Mouse (Mus musculus) lung, embryonic 15.5 days (tissue): ENCODE results near the gene Mmaa. TPM values are rescaled to one million over a fixed set of nuclear protein-coding genes. Genes with fewer than 3 reads are reported as not detected.

Experiments
- ATAC-seq: fragments of 200-750 bp; cut with Nextera tagmentation; 2 replicates; pipeline ENCODE4 v1.8.0; 2017; ENCODE audit warnings: moderate number of reproducible peaks, borderline replicate concordance; ENCODE audit not compliant: low FRiP score, low TSS enrichment; ENCODE audit errors: extremely low read depth
- H3K27ac ChIP-seq: fragments of 300-500 bp; sonication (generic); 2 replicates; pipeline ENCODE4 v1.5.1; 2015; ENCODE audit warnings: moderate library complexity, mild to moderate bottlenecking, inconsistent platforms
- H3K27me3 ChIP-seq: fragments of 300-500 bp; sonication (generic); 2 replicates; pipeline ENCODE4 v1.6.1; 2015; ENCODE audit warnings: inconsistent platforms
- H3K36me3 ChIP-seq: fragments of 300-500 bp; sonication (generic); 2 replicates; pipeline ENCODE4 v1.6.1; 2015; ENCODE audit warnings: inconsistent platforms
- H3K4me1 ChIP-seq: fragments of 300-500 bp; sonication (generic); 2 replicates; pipeline ENCODE4 v1.6.1; 2015; ENCODE audit warnings: inconsistent platforms
- H3K4me2 ChIP-seq: fragments of 300-500 bp; sonication (generic); 2 replicates; pipeline ENCODE4 v1.6.1; 2015; ENCODE audit warnings: inconsistent platforms, mild to moderate bottlenecking, moderate library complexity
- H3K4me3 ChIP-seq: fragments of 300-500 bp; sonication (generic); 2 replicates; pipeline ENCODE4 v1.5.1; 2015; ENCODE audit warnings: mild to moderate bottlenecking, inconsistent platforms
- H3K9ac ChIP-seq: fragments of 300-500 bp; sonication (generic); 2 replicates; pipeline ENCODE4 v1.6.1; 2015; ENCODE audit warnings: inconsistent platforms
- H3K9me3 ChIP-seq: fragments of 300-500 bp; sonication (generic); 2 replicates; pipeline ENCODE4 v1.6.1; 2016; ENCODE audit warnings: inconsistent platforms
- WGBS: fragments of 180-500 bp; shearing (Covaris S2); methylation state at CpG from one replicate; pipeline ENCODE4 v1.1.7; 2015; 5-methylcytosine and 5-hydroxymethylcytosine counted together
- polyA plus RNA-seq: library from polyadenylated mRNA; unstranded; fragments of >200 nt; fragmentation: Nextera tagmentation; extraction: Ambion mirVana; gene quantifications from 2 replicates; pipeline ENCODE4 v1.2.1, GENCODE M21; 2015

The Mmaa gene
- polyA plus RNA-seq, 1 experiment from 2014 or later, result 10.9 TPM

GRCm38 (mm10) chr8:79286424-79286823, 8.3 kb downstream of the Mmaa start:
- H3K36me3 ChIP-seq, result no peaks in the 10 kb centered on the region
- no peak for ATAC-seq
- H3K4me3 ChIP-seq, result no peak overlapping the region
- H3K27ac ChIP-seq, result no peak overlapping the region
- WGBS, result 91% methylated on average over 3 of the region's 3 CpGs
- no peak overlapping the region for H3K4me2 ChIP-seq
- H3K9ac ChIP-seq, result no peak overlapping the region
- H3K4me1 ChIP-seq, result no peaks in the 10 kb centered on the region
- H3K27me3 ChIP-seq, result no peaks in the 10 kb centered on the region
- H3K9me3 ChIP-seq, result no peaks in the 10 kb centered on the region

GRCm38 (mm10) chr8:79284626-79285025, 10.1 kb downstream of the Mmaa start:
- no peaks in the 10 kb centered on the region for H3K27me3 ChIP-seq
- H3K27ac ChIP-seq, result no peak overlapping the region
- no peak overlapping the region for H3K4me3 ChIP-seq
- 98% methylated on average over 3 of the region's 3 CpGs for WGBS
- H3K4me1 ChIP-seq, result no peaks in the 10 kb centered on the region
- H3K9me3 ChIP-seq, result no peaks in the 10 kb centered on the region
- no peaks in the 10 kb centered on the region for H3K36me3 ChIP-seq
- H3K4me2 ChIP-seq, result no peak overlapping the region
- ATAC-seq, result no peak
- H3K9ac ChIP-seq, result no peak overlapping the region

GRCm38 (mm10) chr8:79281376-79281890, 13.3 kb downstream of the Mmaa start:
- Histone ChIP-seq H3K27me3 (no peaks in the 10 kb centered on the region), H3K27ac (no peak overlapping the region), H3K9me3 (no peaks in the 10 kb centered on the region), H3K4me2 (no peak overlapping the region), H3K4me1 (peaks cover 17% of the 10 kb centered on the region; the same call in 1 of the 2 replicates), H3K9ac (no peak overlapping the region), H3K36me3 (no peaks in the 10 kb centered on the region), H3K4me3 (no peak overlapping the region)
- 68% methylated on average over 6 of the region's 6 CpGs for WGBS
- no peak for ATAC-seq

GRCm38 (mm10) chr8:79277264-79277870, 17.4 kb downstream of the Mmaa start:
- Histone ChIP-seq H3K4me1 (peaks cover 19% of the 10 kb centered on the region; the same call in 1 of the 2 replicates), H3K4me3 (no peak overlapping the region), H3K4me2 (no peak overlapping the region), H3K27me3 (no peaks in the 10 kb centered on the region), H3K27ac (no peak overlapping the region), H3K9me3 (no peaks in the 10 kb centered on the region), H3K36me3 (peaks cover 2% of the 10 kb centered on the region; the same call in 1 of the 2 replicates), H3K9ac (no peak overlapping the region)
- ATAC-seq, result peak; percentile 92
- 27% methylated on average over 8 of the region's 8 CpGs for WGBS

GRCm38 (mm10) chr8:79274940-79275339, 19.8 kb downstream of the Mmaa start:
- no peak for ATAC-seq

GRCm38 (mm10) chr8:79273776-79274175, 21.0 kb downstream of the Mmaa start:
- Histone ChIP-seq H3K9me3 (no peaks in the 10 kb centered on the region), H3K36me3 (peaks cover 2% of the 10 kb centered on the region), H3K9ac (no peak overlapping the region), H3K4me1 (peaks cover 19% of the 10 kb centered on the region; the same call in 1 of the 2 replicates), H3K4me3 (no peak overlapping the region), H3K27me3 (no peaks in the 10 kb centered on the region), H3K27ac (no peak overlapping the region), H3K4me2 (no peak overlapping the region)
- ATAC-seq, result no peak
- WGBS, result 55% methylated on average over 6 of the region's 6 CpGs

More at GRCm38 (mm10) chr8:79274940-79275339, 19.8 kb downstream of the Mmaa start:
- no peaks in the 10 kb centered on the region for H3K27me3 ChIP-seq
- H3K4me2 ChIP-seq, result no peak overlapping the region
- no peak overlapping the region for H3K4me3 ChIP-seq
- H3K27ac ChIP-seq, result no peak overlapping the region
- WGBS, result 91% methylated on average over 10 of the region's 10 CpGs
- H3K36me3 ChIP-seq, result peaks cover 2% of the 10 kb centered on the region
- H3K9ac ChIP-seq, result no peak overlapping the region
- H3K4me1 ChIP-seq, result peaks cover 19% of the 10 kb centered on the region; the same call in 1 of the 2 replicates
- H3K9me3 ChIP-seq, result no peaks in the 10 kb centered on the region

- 85% methylated on average over 4 of the region's 4 CpGs for WGBS
- H3K27me3 ChIP-seq, result no peaks in the 10 kb centered on the region
- no peak overlapping the region for H3K4me2 ChIP-seq
- peaks cover 13% of the 10 kb centered on the region; the same call in 1 of the 2 replicates for H3K4me1 ChIP-seq
- ATAC-seq, result no peak
- no peak overlapping the region for H3K9ac ChIP-seq
- no peaks in the 10 kb centered on the region for H3K9me3 ChIP-seq
- no peak overlapping the region for H3K27ac ChIP-seq
- H3K4me3 ChIP-seq, result no peak overlapping the region
- H3K36me3 ChIP-seq, result peaks cover 2% of the 10 kb centered on the region
Observed at GRCm38 (mm10) chr8:79272676-79273075, 22.1 kb downstream of the Mmaa start.

- no peak overlapping the region for H3K9ac ChIP-seq
- H3K27me3 ChIP-seq, result no peaks in the 10 kb centered on the region
- H3K9me3 ChIP-seq, result no peaks in the 10 kb centered on the region
- no peak for ATAC-seq
- no peaks in the 10 kb centered on the region for H3K4me1 ChIP-seq
- peaks cover 2% of the 10 kb centered on the region for H3K36me3 ChIP-seq
- H3K4me2 ChIP-seq, result no peak overlapping the region
- no peak overlapping the region for H3K4me3 ChIP-seq
- 91% methylated on average over 7 of the region's 7 CpGs for WGBS
- H3K27ac ChIP-seq, result no peak overlapping the region
Observed at GRCm38 (mm10) chr8:79268921-79269320, 25.8 kb downstream of the Mmaa start.

GRCm38 (mm10) chr8:79261920-79262319, 32.8 kb downstream of the Mmaa start:
- ATAC-seq, result no peak
- Histone ChIP-seq H3K4me1 (no peaks in the 10 kb centered on the region), H3K4me3 (no peak overlapping the region), H3K36me3 (no peaks in the 10 kb centered on the region), H3K4me2 (no peak overlapping the region), H3K27ac (no peak overlapping the region), H3K27me3 (no peaks in the 10 kb centered on the region), H3K9me3 (no peaks in the 10 kb centered on the region), H3K9ac (no peak overlapping the region)
- WGBS, result 82% methylated on average over 5 of the region's 5 CpGs

GRCm38 (mm10) chr8:79256076-79256705, 38.5 kb downstream of the Mmaa start:
- Histone ChIP-seq H3K4me2 (no peak overlapping the region), H3K4me1 (peaks cover 3% of the 10 kb centered on the region; the same call in 1 of the 2 replicates), H3K27ac (no peak overlapping the region), H3K36me3 (no peaks in the 10 kb centered on the region), H3K9me3 (no peaks in the 10 kb centered on the region), H3K9ac (no peak overlapping the region), H3K4me3 (no peak overlapping the region), H3K27me3 (no peaks in the 10 kb centered on the region)
- WGBS, result 49% methylated on average over 8 of the region's 8 CpGs
- 0 out of 2 replicates have a peak, but pooled peaks have one; percentile 23 for ATAC-seq

- Histone ChIP-seq H3K4me1 (peaks cover 3% of the 10 kb centered on the region; the same call in 1 of the 2 replicates), H3K9me3 (no peaks in the 10 kb centered on the region), H3K36me3 (no peaks in the 10 kb centered on the region), H3K27me3 (no peaks in the 10 kb centered on the region), H3K27ac (no peak overlapping the region), H3K4me2 (no peak overlapping the region), H3K4me3 (no peak overlapping the region), H3K9ac (no peak overlapping the region)
- 79% methylated on average over 6 of the region's 6 CpGs for WGBS
- no peak for ATAC-seq
Observed at GRCm38 (mm10) chr8:79253742-79254141, 41.0 kb downstream of the Mmaa start.

- no peak for ATAC-seq
- no peaks in the 10 kb centered on the region for H3K36me3 ChIP-seq
Observed at GRCm38 (mm10) chr8:79248470-79248869, 46.3 kb downstream of the Mmaa start, which contains the start of gene 1700011L22Rik. Gene 1700011L22Rik (minus strand): TSS chr8:79248570.

More at GRCm38 (mm10) chr8:79248470-79248869, 46.3 kb downstream of the Mmaa start, which contains the start of gene 1700011L22Rik:
- Histone ChIP-seq H3K27ac (no peak within 1 kb of the TSS), H3K9ac (no peak within 1 kb of the TSS), H3K4me2 (no peak within 1 kb of the TSS), H3K4me3 (no peak within 1 kb of the TSS), H3K9me3 (no peaks in the 10 kb centered on the region), H3K27me3 (no peaks in the 10 kb centered on the region), H3K4me1 (peaks cover 13% of the 10 kb centered on the region)
- WGBS, result 74% methylated on average over 6 of the region's 6 CpGs
